9 mouse cellular contexts compared by ENCODE assay signal in genomic region chr10:44269211-44269610, GRCm38 (mm10). TPM values are rescaled to one million over a fixed set of nuclear protein-coding genes. Genes with fewer than 3 reads are reported as not detected.
DNase-seq lines count a peak whose midpoint lies in the region; ATAC-seq and TF ChIP-seq lines count a peak whose summit lies in the region.
"Had no signal": no experiment of that assay in that cellular context is flagged by ENCODE, and none has a peak within 500 bp of the region (broad histone marks: within the 10 kb centered on the region; RNA-seq: fewer than 3 reads in every experiment).

No protein-coding gene starts in this region.

- H3K27ac ChIP-seq in heart, embryonic 15.5 days, result no peak overlapping the region
- H3K27ac ChIP-seq in MEL (ENCODE audit: control insufficient read depth, low read depth, low read length), result no peak overlapping the region
- no peak overlapping the region for H3K27ac ChIP-seq in hindbrain, embryonic 13.5 days
- H3K27ac ChIP-seq in midbrain, embryonic 11.5 days (ENCODE audit: low read depth, low read length), result no peak overlapping the region

- no peak for TF ChIP-seq POLR2A in MEL (IDR thresholded peaks at IDR 0.05; ENCODE audit: control insufficient read depth in 1 of 2, insufficient read depth in 1 of 2, low read depth in 1 of 2, low read length in 2 of 2, poor library complexity in 1 of 2)

- TF ChIP-seq EP300 in MEL (IDR thresholded peaks at IDR 0.05; ENCODE audit: low read depth in 1 of 2, low read length in 2 of 2), result no peak

- TF ChIP-seq CTCF in MEL (IDR thresholded peaks at IDR 0.05 in 2 of 3, conservative IDR thresholded peaks at IDR 0.05 in 1 of 3; ENCODE audit: control insufficient read depth in 1 of 3, insufficient read depth in 1 of 3, low read depth in 2 of 3, low read length in 3 of 3, poor library complexity in 1 of 3, severe bottlenecking in 1 of 3), result no peak

- DNase-seq in heart, postnatal 36 days, result no peak
- DNase-seq in MEL (ENCODE audit: low read depth, low spot score) (no peak), MN1 (ENCODE audit: low spot score) (no peak)
- no peak for DNase-seq in midbrain, embryonic 11.5 days (ENCODE audit: low spot score, missing footprints)
- no peak for DNase-seq in right cerebral cortex, postnatal 14 days
- DNase-seq in thymus, postnatal 14 days, result no peak
- DNase-seq: cerebellum, adult 8-10 months had no signal

- no peak for TF ChIP-seq RAD21 in MEL (IDR thresholded peaks at IDR 0.05; ENCODE audit: low read depth, low read length)

- no peaks in the 10 kb centered on the region for H3K36me3 ChIP-seq in heart, embryonic 15.5 days
- H3K36me3 ChIP-seq in MEL (ENCODE audit: control insufficient read depth in 1 of 2, insufficient read depth in 2 of 2, low read length in 2 of 2), result peaks cover 0 to 10% of the 10 kb centered on the region in 2 experiments; a peak in 2 of 4 replicates
- H3K36me3 ChIP-seq in hindbrain, embryonic 13.5 days, result no peaks in the 10 kb centered on the region
- H3K36me3 ChIP-seq in midbrain, embryonic 11.5 days (ENCODE audit: control insufficient read depth, insufficient read depth, low read length), result no peaks in the 10 kb centered on the region

- no peaks in the 10 kb centered on the region for H3K27me3 ChIP-seq in heart, embryonic 15.5 days
- no peaks in the 10 kb centered on the region for H3K27me3 ChIP-seq in MEL (ENCODE audit: control insufficient read depth in 1 of 2, insufficient read depth in 2 of 2, low read length in 2 of 2)
- H3K27me3 ChIP-seq in hindbrain, embryonic 13.5 days, result no peaks in the 10 kb centered on the region
- no peaks in the 10 kb centered on the region for H3K27me3 ChIP-seq in midbrain, embryonic 11.5 days (ENCODE audit: control insufficient read depth, insufficient read depth, low read length)

- peak overlapping the region; percentile 75 for H3K4me3 ChIP-seq in heart, embryonic 15.5 days
- H3K4me3 ChIP-seq in MEL (ENCODE audit: control insufficient read depth in 1 of 2, insufficient read depth in 1 of 2, low read depth in 2 of 2, low read length in 2 of 2), result peak overlapping the region in 1 of 2 experiments; percentile 93; a peak in 2 of 4 replicates
- peak overlapping the region; percentile 70 for H3K4me3 ChIP-seq in hindbrain, embryonic 13.5 days
- H3K4me3 ChIP-seq in midbrain, embryonic 11.5 days (ENCODE audit: low read depth, low read length), result peak overlapping the region; percentile 81

- no peak for ATAC-seq in heart, embryonic 15.5 days (replicated peaks; ENCODE audit: insufficient number of reproducible peaks, insufficient read depth, low FRiP score, low read depth)
- no peak for ATAC-seq in hindbrain, embryonic 13.5 days (ENCODE audit: low FRiP score)
- no peak for ATAC-seq in midbrain, embryonic 11.5 days (ENCODE audit: low FRiP score)

- peak overlapping the region; percentile 84 for H3K4me2 ChIP-seq in heart, embryonic 15.5 days
- H3K4me2 ChIP-seq in hindbrain, embryonic 13.5 days, result peak overlapping the region; percentile 59
- H3K4me2 ChIP-seq in midbrain, embryonic 11.5 days, result peak overlapping the region; percentile 72

- H3K9me3 ChIP-seq in heart, embryonic 15.5 days (replicated peaks), result no peaks in the 10 kb centered on the region
- no peaks in the 10 kb centered on the region for H3K9me3 ChIP-seq in MEL (replicated peaks; ENCODE audit: insufficient read depth, low read length)
- H3K9me3 ChIP-seq in hindbrain, embryonic 13.5 days, result no peaks in the 10 kb centered on the region
- no peaks in the 10 kb centered on the region for H3K9me3 ChIP-seq in midbrain, embryonic 11.5 days (ENCODE audit: control insufficient read depth, low read length)

- peaks cover 19% of the 10 kb centered on the region for H3K4me1 ChIP-seq in heart, embryonic 15.5 days (replicated peaks)
- peaks cover 0 to 13% of the 10 kb centered on the region in 2 experiments; a peak in 3 of 4 replicates for H3K4me1 ChIP-seq in MEL (ENCODE audit: control insufficient read depth in 1 of 2, insufficient read depth in 2 of 2, low read length in 2 of 2)
- peaks cover 33% of the 10 kb centered on the region for H3K4me1 ChIP-seq in hindbrain, embryonic 13.5 days (replicated peaks)
- H3K4me1 ChIP-seq in midbrain, embryonic 11.5 days (ENCODE audit: control insufficient read depth, insufficient read depth, low read length), result peaks cover 14% of the 10 kb centered on the region

- intact Hi-C loops in heart, postnatal 36 days (cut with DNase I), result loop anchor here (10.0 kb wide), 1 partner anchor 1306 kb away; the partner anchor contains the start of gene Hace1

- H3K79me2 ChIP-seq in MEL (ENCODE audit: control insufficient read depth, insufficient read depth, low read length, poor library complexity), result peaks cover 30% of the 10 kb centered on the region

- 71% methylated on average over 2 of the region's 2 CpGs for WGBS in heart, embryonic 15.5 days
- WGBS in hindbrain, embryonic 13.5 days, result 65% methylated on average over 2 of the region's 2 CpGs
- WGBS in midbrain, embryonic 11.5 days, result 64% methylated on average over 2 of the region's 2 CpGs

- H3K9ac ChIP-seq in heart, embryonic 15.5 days, result peak overlapping the region; percentile 43; the same call in 1 of the 2 replicates
- H3K9ac ChIP-seq in MEL (ENCODE audit: control insufficient read depth, low read depth, low read length, poor library complexity, severe bottlenecking), result peak overlapping the region; percentile 99
- H3K9ac ChIP-seq in hindbrain, embryonic 13.5 days, result peak overlapping the region; percentile 82; the same call in 1 of the 2 replicates
- H3K9ac ChIP-seq in midbrain, embryonic 11.5 days (ENCODE audit: low read length), result peak overlapping the region; percentile 1; the same call in 1 of the 2 replicates

TF ChIP-seq in MEL, 35 proteins besides CTCF, POLR2A, EP300 and RAD21:
- no peak for TF ChIP-seq CHD1 (IDR thresholded peaks at IDR 0.05; ENCODE audit: low read depth, low read length)
- no peak for TF ChIP-seq GATA1 (IDR thresholded peaks at IDR 0.05; ENCODE audit: low read depth, low read length)
- no peak for TF ChIP-seq MXI1 (IDR thresholded peaks at IDR 0.05; ENCODE audit: low read depth, low read length)
- TF ChIP-seq ZNF384 (IDR thresholded peaks at IDR 0.05; ENCODE audit: low read depth, low read length), result no peak
- TF ChIP-seq MAFK (IDR thresholded peaks at IDR 0.05; ENCODE audit: borderline replicate concordance, low read depth, low read length), result no peak
- no peak for TF ChIP-seq TAL1 (IDR thresholded peaks at IDR 0.05; ENCODE audit: low read length)
- TF ChIP-seq NELFE (IDR thresholded peaks at IDR 0.05; ENCODE audit: low read depth, low read length), result no peak
- no peak for TF ChIP-seq JUND (IDR thresholded peaks at IDR 0.05; ENCODE audit: low read depth, low read length)
TF ChIP-seq in MEL: peak in this region for 0.

RNA-seq across cellular contexts. Expression of gene Atg5, which starts 1.1 kb away (rescaled TPM):
- polyA plus RNA-seq in heart, embryonic 15.5 days (2015; fragmentation: Nextera tagmentation; extraction: Ambion mirVana), result 23.5 and 30.2 TPM in 2 replicates
- total RNA-seq in heart, postnatal 36 days (2021), result 10 to 100 TPM; 14.8 TPM
- 25.0 and 28.8 TPM in 2 replicates for total RNA-seq in MEL (2012; rRNA removed)
- polyA plus RNA-seq in MEL (2012; ENCODE audit: insufficient read depth in 1 of 2, insufficient read length in 2 of 2, low read depth in 1 of 2, low replicate concordance in 2 of 2, missing spikeins in 1 of 2), result 10 to 100 TPM in 1 of 2 experiments, not detected in 1; 30.2 TPM
- polyA plus RNA-seq in hindbrain, embryonic 13.5 days (2015; fragmentation: Nextera tagmentation; extraction: Ambion mirVana), result 49.7 and 52.6 TPM in 2 replicates
- 59.9 and 60.4 TPM in 2 replicates for polyA plus RNA-seq in midbrain, embryonic 11.5 days (2014; fragmentation: Nextera tagmentation; extraction: Ambion mirVana)

Comparison
In these comparisons a context has a peak if more than half of its experiments do, and no peak if none do; other contexts are left out.
1. H3K9ac ChIP-seq: peak in every context shown above with its lines; median percentile 99 in MEL; 82 in hindbrain, embryonic 13.5 days; 43 in heart, embryonic 15.5 days; 1 in midbrain, embryonic 11.5 days.